Mouse (Mus musculus): ENCODE results near the gene Olfr122.

The Olfr122 gene

GRCm38 (mm10) chr17:37768307-37768706 is at the start of gene Olfr122:
Gene Olfr122 (plus strand): TSS chr17:37768607.
- no peak for DNase-seq (ENCODE audit: low spot score in 2 of 2)

DNA sequence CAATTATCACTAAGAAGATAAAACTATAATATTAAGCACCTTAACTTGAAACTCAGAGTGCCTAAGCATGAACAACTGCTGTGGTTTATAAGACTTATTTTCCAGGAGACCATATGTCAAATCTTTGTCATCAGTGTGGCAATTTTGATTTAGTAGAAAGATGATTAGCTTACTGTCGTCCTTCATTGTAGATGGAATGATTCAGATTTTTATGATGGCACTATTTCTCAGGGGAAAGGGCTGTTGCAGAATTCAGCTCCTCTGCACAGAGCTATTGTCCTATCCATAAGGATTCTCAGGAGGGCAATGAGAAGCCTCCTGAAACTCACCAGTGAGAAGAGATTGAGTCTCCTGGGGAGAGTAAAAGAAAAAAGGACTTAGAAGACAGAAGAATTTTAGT is 46.9 kb upstream of the Olfr122 start, which contains the start of gene Olfr120:
Gene Olfr120 (plus strand): TSS at position 301 of the 400 bp plus-strand sequence.
- no peak for DNase-seq (ENCODE audit: low spot score in 2 of 2)

- no peak for DNase-seq (ENCODE audit: low spot score in 2 of 2)
Observed at GRCm38 (mm10) chr17:37738070-37738469, 30.3 kb upstream of the Olfr122 start.

DNA sequence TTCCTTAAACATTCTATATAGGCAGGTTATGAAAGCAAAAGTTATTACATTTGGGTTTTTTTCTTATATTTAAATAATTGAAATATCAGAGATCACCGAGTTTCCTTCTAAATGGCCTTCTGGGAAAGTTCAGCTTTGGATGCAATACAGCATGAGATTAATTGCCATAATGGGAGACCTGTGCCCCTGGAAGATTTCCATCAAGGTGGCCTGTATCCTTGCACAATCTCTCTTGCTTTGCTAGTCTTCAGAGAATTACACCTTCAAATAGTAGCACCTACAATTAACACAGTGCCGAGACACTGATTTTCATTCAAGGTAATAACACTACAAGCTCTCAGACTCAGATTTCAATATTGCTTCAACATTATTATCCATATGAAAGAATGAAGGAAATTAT is 24.8 kb downstream of the Olfr122 start, which contains the start of gene Olfr123:
Gene Olfr123 (plus strand): TSS at position 301 of the 400 bp plus-strand sequence.
- DNase-seq (ENCODE audit: low spot score in 2 of 2) = no peak

- DNase-seq (ENCODE audit: low spot score in 2 of 2) = no peak
Observed at GRCm38 (mm10) chr17:37799588-37799987, 31.2 kb downstream of the Olfr122 start, which contains the start of gene Olfr124. Gene Olfr124 (plus strand): TSS chr17:37799888.

All from left cerebral cortex, adult 9 months (tissue).